Mouse (Mus musculus) neural tube, embryonic 14.5 days (tissue): ENCODE measurements around the gene Rab20. TPM values are rescaled to one million over a fixed set of nuclear protein-coding genes. Genes with fewer than 3 reads are reported as not detected.

Experiments used
- ATAC-seq: fragments of 200-750 bp; cut with Nextera tagmentation; 2 replicates; pipeline ENCODE4 v1.8.0; 2017; ENCODE audit warnings: low read depth, mild to moderate bottlenecking, moderate TSS enrichment, moderate library complexity
- H3K27ac ChIP-seq: fragments of 300-500 bp; sonication (generic); 2 replicates; pipeline ENCODE4 v1.5.1; 2014; ENCODE audit warnings: low read depth, mild to moderate bottlenecking, control low read depth, low read length, moderate library complexity, mixed read lengths
- H3K27me3 ChIP-seq: fragments of 300-500 bp; sonication (generic); 2 replicates; pipeline ENCODE4 v1.6.1; 2014; ENCODE audit warnings: low read length; ENCODE audit not compliant: control insufficient read depth, insufficient read depth
- H3K36me3 ChIP-seq: fragments of 300-500 bp; sonication (generic); 2 replicates; pipeline ENCODE4 v1.6.1; 2014; ENCODE audit warnings: low read length, mixed read lengths; ENCODE audit not compliant: control insufficient read depth, insufficient read depth
- H3K4me1 ChIP-seq: fragments of 300-500 bp; sonication (generic); 2 replicates; pipeline ENCODE4 v1.6.1; 2014; ENCODE audit warnings: low read length; ENCODE audit not compliant: control insufficient read depth, insufficient read depth
- H3K4me2 ChIP-seq: fragments of 300-500 bp; sonication (generic); 2 replicates; pipeline ENCODE4 v1.6.1; 2014; ENCODE audit warnings: mild to moderate bottlenecking, low read depth, low read length, control low read depth
- H3K4me3 ChIP-seq: fragments of 300-500 bp; sonication (generic); 2 replicates; pipeline ENCODE4 v1.5.1; 2014; ENCODE audit warnings: low read depth, low read length, control low read depth, mixed read lengths
- H3K9ac ChIP-seq: fragments of 300-500 bp; sonication (generic); replicated peaks from 2 replicates; pipeline ENCODE4 v1.6.1; 2014; ENCODE audit warnings: low read depth, mild to moderate bottlenecking, control low read depth, low read length, mixed read lengths
- H3K9me3 ChIP-seq: fragments of 300-500 bp; sonication (generic); 2 replicates; pipeline ENCODE4 v1.6.1; 2016; ENCODE audit warnings: low read length; ENCODE audit not compliant: control insufficient read depth
- WGBS: fragments of 180-500 bp; shearing (Covaris S2); extraction: QIAGEN DNeasy Blood & Tissue Kit; methylation state at CpG from one replicate; pipeline ENCODE4 v1.1.7; 2014; 5-methylcytosine and 5-hydroxymethylcytosine counted together
- polyA plus RNA-seq: library from polyadenylated mRNA; unstranded; fragments of >200 nt; fragmentation: Nextera tagmentation; extraction: Ambion mirVana; gene quantifications from 2 replicates; pipeline ENCODE4 v1.2.1, GENCODE M21; 2014

Rab20 gene
- polyA plus RNA-seq, 1 experiment from 2014 or later, result not detected

- ATAC-seq, result no peak
- Histone ChIP-seq H3K36me3 (no peaks in the 10 kb centered on the region), H3K27ac (no peak overlapping the region), H3K27me3 (no peaks in the 10 kb centered on the region), H3K4me2 (no peak overlapping the region), H3K4me1 (no peaks in the 10 kb centered on the region), H3K9me3 (no peaks in the 10 kb centered on the region), H3K4me3 (no peak overlapping the region), H3K9ac (no peak overlapping the region)
- WGBS, result 87% methylated on average over 3 of the region's 3 CpGs
Measured at GRCm38 (mm10) chr8:11452559-11452958, 26.0 kb downstream of the Rab20 start.

GRCm38 (mm10) chr8:11452152-11452551 is 26.4 kb downstream of the Rab20 start:
- 95% methylated on average over 1 of the region's 1 CpGs for WGBS
- no peaks in the 10 kb centered on the region for H3K27me3 ChIP-seq
- H3K4me1 ChIP-seq, result no peaks in the 10 kb centered on the region
- H3K9ac ChIP-seq, result no peak overlapping the region
- H3K36me3 ChIP-seq, result no peaks in the 10 kb centered on the region
- no peak overlapping the region for H3K27ac ChIP-seq
- H3K9me3 ChIP-seq, result no peaks in the 10 kb centered on the region
- ATAC-seq, result no peak
- no peak overlapping the region for H3K4me3 ChIP-seq
- no peak overlapping the region for H3K4me2 ChIP-seq

DNA sequence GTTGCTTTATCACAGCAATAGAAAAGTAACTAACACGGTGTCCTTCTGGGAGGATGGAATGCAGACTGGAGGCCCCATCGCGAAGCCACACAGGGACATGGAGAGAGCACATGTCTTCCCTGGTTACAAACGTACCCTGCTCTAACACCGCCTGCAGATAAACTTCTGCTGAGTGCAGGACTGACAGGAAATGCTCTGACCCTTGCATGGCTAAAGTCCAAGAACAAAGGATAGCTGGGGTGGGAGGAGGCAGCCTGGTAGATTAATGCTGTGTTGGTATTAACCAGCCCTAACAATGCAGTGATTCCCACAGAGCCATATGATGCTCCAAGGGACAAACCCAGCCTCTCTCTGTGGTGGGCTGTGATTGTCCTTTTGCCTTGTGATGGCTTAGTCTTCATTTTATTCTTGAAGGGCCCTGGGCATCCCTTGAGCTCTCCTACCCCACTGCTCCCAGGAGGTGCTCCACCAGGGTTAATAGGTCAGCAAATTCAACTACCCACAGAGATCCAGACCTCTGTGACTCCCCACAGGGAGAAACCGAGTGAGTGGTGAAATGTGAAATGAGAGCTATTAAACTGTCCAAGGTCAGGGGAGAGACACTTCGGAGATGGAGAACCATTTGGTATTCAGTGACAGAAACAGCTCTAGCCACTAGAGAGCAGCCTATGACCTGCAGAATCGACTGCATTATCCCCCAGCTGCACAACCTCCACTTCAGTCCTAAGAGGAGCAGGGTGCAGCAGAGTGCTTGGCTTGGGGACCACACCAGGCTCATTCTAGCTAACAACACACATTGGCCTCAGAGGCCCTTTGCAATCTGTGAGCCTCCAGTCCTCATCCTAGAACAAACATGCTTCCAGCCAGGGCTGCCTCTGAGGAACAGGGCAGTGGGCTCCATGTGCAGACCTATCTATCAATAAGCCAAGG is 28.1 kb downstream of the Rab20 start:
- H3K4me1 ChIP-seq, result no peaks in the 10 kb centered on the region
- ATAC-seq, result peak; percentile 51; the same call in 1 of the 2 replicates
- WGBS, result 30% methylated on average over 8 of the region's 8 CpGs

GRCm38 (mm10) chr8:11447910-11448570 is 30.5 kb downstream of the Rab20 start:
- no peaks in the 10 kb centered on the region for H3K27me3 ChIP-seq
- H3K4me3 ChIP-seq, result no peak overlapping the region
- H3K4me1 ChIP-seq, result no peaks in the 10 kb centered on the region
- H3K27ac ChIP-seq, result no peak overlapping the region
- no peaks in the 10 kb centered on the region for H3K36me3 ChIP-seq
- H3K4me2 ChIP-seq, result no peak overlapping the region
- 95% methylated on average over 23 of the region's 23 CpGs for WGBS
- no peak overlapping the region for H3K9ac ChIP-seq
- no peaks in the 10 kb centered on the region for H3K9me3 ChIP-seq
- ATAC-seq, result no peak

More for the DNA sequence above, 28.1 kb downstream of the Rab20 start:
- H3K9me3 ChIP-seq, result no peaks in the 10 kb centered on the region
- no peak overlapping the region for H3K9ac ChIP-seq
- no peak overlapping the region for H3K27ac ChIP-seq
- no peak overlapping the region for H3K4me3 ChIP-seq
- no peaks in the 10 kb centered on the region for H3K36me3 ChIP-seq
- no peaks in the 10 kb centered on the region for H3K27me3 ChIP-seq
- H3K4me2 ChIP-seq, result no peak overlapping the region

DNA sequence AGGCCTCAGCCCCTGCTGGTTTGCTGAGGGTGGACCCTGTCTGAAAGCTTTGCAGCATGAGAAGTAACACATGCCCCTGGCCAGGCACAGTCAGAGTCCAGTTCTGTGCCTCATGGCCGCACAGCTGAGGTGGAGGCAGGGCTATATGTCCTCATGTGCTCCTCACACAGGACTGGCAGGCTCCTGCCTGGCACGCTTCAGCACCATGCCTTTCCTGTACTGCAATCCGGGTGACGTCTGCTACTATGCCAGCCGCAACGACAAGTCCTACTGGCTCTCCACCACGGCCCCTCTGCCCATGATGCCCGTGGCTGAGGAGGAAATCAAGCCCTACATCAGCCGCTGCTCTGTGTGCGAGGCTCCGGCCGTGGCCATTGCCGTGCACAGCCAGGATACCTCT is 32.7 kb downstream of the Rab20 start:
- H3K36me3 ChIP-seq, result no peaks in the 10 kb centered on the region
- no peaks in the 10 kb centered on the region for H3K9me3 ChIP-seq
- no peak overlapping the region for H3K27ac ChIP-seq
- ATAC-seq, result no peak
- no peaks in the 10 kb centered on the region for H3K27me3 ChIP-seq
- 91% methylated on average over 13 of the region's 13 CpGs for WGBS
- H3K4me3 ChIP-seq, result no peak overlapping the region
- H3K4me1 ChIP-seq, result no peaks in the 10 kb centered on the region
- no peak overlapping the region for H3K9ac ChIP-seq
- H3K4me2 ChIP-seq, result no peak overlapping the region

DNA sequence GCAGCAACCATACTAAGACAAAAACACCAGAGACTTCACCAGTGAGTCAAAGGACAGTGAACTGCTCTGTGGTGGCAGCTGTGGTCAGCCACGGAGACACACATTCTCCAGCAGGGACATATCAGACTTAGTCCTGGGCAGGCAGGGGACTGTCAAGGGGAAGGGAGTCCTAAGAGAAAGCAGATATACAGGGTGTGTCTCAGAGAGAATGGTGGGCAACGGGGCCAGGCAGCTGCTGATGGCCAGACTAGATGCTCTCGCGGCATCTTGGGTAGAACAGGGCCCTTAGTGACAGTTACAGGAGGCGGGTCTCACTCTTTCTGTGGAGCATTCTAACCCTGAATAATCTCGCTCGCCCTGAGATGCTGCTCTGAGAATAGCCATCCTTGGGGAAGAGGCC is 34.3 kb downstream of the Rab20 start:
- Histone ChIP-seq H3K9ac (no peak overlapping the region), H3K4me3 (no peak overlapping the region), H3K27me3 (no peaks in the 10 kb centered on the region), H3K4me1 (no peaks in the 10 kb centered on the region), H3K4me2 (no peak overlapping the region), H3K36me3 (no peaks in the 10 kb centered on the region), H3K27ac (no peak overlapping the region), H3K9me3 (no peaks in the 10 kb centered on the region)
- ATAC-seq, result no peak
- WGBS, result 86% methylated on average over 7 of the region's 7 CpGs

DNA sequence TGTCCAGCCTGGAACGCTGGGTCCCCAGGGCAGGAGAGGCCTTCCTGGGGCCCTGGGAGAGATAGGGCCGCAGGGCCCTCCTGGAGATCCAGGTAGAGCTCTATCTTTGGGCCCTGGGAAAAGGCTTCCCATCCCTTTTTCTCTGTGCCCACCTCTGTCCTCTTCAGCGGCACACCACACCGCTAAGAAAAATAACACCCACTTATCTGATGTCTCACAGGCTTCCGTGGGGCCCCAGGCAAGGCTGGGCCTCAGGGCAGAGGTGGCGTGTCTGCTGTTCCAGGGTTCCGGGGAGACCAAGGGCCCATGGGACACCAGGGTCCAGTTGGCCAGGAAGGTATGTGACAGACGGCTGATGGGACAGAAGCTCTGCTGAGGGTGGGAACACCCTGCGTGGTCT is 34.9 kb downstream of the Rab20 start:
- H3K9me3 ChIP-seq, result no peaks in the 10 kb centered on the region
- H3K27ac ChIP-seq, result no peak overlapping the region
- ATAC-seq, result no peak
- no peak overlapping the region for H3K4me3 ChIP-seq
- no peak overlapping the region for H3K9ac ChIP-seq
- no peaks in the 10 kb centered on the region for H3K4me1 ChIP-seq
- no peaks in the 10 kb centered on the region for H3K36me3 ChIP-seq
- no peaks in the 10 kb centered on the region for H3K27me3 ChIP-seq
- 91% methylated on average over 9 of the region's 9 CpGs for WGBS
- no peak overlapping the region for H3K4me2 ChIP-seq

GRCm38 (mm10) chr8:11441291-11441690 is 37.2 kb downstream of the Rab20 start:
- Histone ChIP-seq H3K27ac (no peak overlapping the region), H3K4me3 (no peak overlapping the region), H3K4me1 (no peaks in the 10 kb centered on the region), H3K9ac (no peak overlapping the region), H3K36me3 (no peaks in the 10 kb centered on the region), H3K9me3 (no peaks in the 10 kb centered on the region), H3K27me3 (no peaks in the 10 kb centered on the region), H3K4me2 (no peak overlapping the region)
- no peak for ATAC-seq
- WGBS, result 95% methylated on average over 6 of the region's 6 CpGs

GRCm38 (mm10) chr8:11437862-11438261 is 40.6 kb downstream of the Rab20 start:
- Histone ChIP-seq H3K27ac (no peak overlapping the region), H3K4me1 (no peaks in the 10 kb centered on the region), H3K27me3 (no peaks in the 10 kb centered on the region), H3K9me3 (no peaks in the 10 kb centered on the region), H3K4me3 (no peak overlapping the region), H3K9ac (no peak overlapping the region), H3K4me2 (no peak overlapping the region), H3K36me3 (no peaks in the 10 kb centered on the region)
- ATAC-seq, result no peak
- 60% methylated on average over 12 of the region's 12 CpGs for WGBS
